Mouse (Mus musculus): ENCODE results near the gene Reep1. TPM values are rescaled to one million over a fixed set of nuclear protein-coding genes. Genes with fewer than 3 reads are reported as not detected.

Gene Reep1
- total RNA-seq, 2 experiments from 2014 or later = 17.3 to 18.4 TPM

GRCm38 (mm10) chr6:71735600-71736010 lies 28.2 kb downstream of the Reep1 start:
- intact Hi-C loops (cut with DNase I) = no loop called here
- no peak for DNase-seq

GRCm38 (mm10) chr6:71736101-71736500 lies 28.7 kb downstream of the Reep1 start:
- no peak for DNase-seq
- intact Hi-C loops (cut with DNase I) = no loop called here

- intact Hi-C loops (cut with DNase I) = no loop called here
- DNase-seq = no peak
Measured at GRCm38 (mm10) chr6:71737202-71737601, 29.8 kb downstream of the Reep1 start.

- no peak for DNase-seq
- intact Hi-C loops (cut with DNase I) = no loop called here
Measured at GRCm38 (mm10) chr6:71738611-71739010, 31.2 kb downstream of the Reep1 start.

GRCm38 (mm10) chr6:71740921-71741320 lies 33.6 kb downstream of the Reep1 start:
- DNase-seq = no peak
- intact Hi-C loops (cut with DNase I) = no loop called here

- no peak for DNase-seq
Measured at GRCm38 (mm10) chr6:71741998-71742636, 34.8 kb downstream of the Reep1 start.

GRCm38 (mm10) chr6:71744934-71745333 lies 37.6 kb downstream of the Reep1 start:
- intact Hi-C loops (cut with DNase I) = no loop called here

More at GRCm38 (mm10) chr6:71741998-71742636, 34.8 kb downstream of the Reep1 start:
- intact Hi-C loops (cut with DNase I) = no loop called here

GRCm38 (mm10) chr6:71745482-71746234 lies 38.3 kb downstream of the Reep1 start:
- no peak for DNase-seq
- intact Hi-C loops (cut with DNase I) = no loop called here

More at GRCm38 (mm10) chr6:71744934-71745333, 37.6 kb downstream of the Reep1 start:
- no peak for DNase-seq

- intact Hi-C loops (cut with DNase I) = no loop called here
- DNase-seq = no peak
Measured at GRCm38 (mm10) chr6:71746246-71746645, 38.9 kb downstream of the Reep1 start.

GRCm38 (mm10) chr6:71746846-71747245 lies 39.5 kb downstream of the Reep1 start:
- DNase-seq = no peak
- intact Hi-C loops (cut with DNase I) = no loop called here

GRCm38 (mm10) chr6:71751602-71752001 lies 44.2 kb downstream of the Reep1 start:
- intact Hi-C loops (cut with DNase I) = no loop called here
- no peak for DNase-seq

GRCm38 (mm10) chr6:71752791-71753464 lies 45.6 kb downstream of the Reep1 start:
- intact Hi-C loops (cut with DNase I) = no loop called here
- DNase-seq = peak; percentile 8 to 14

- DNase-seq = peak; percentile 27 to 42
- intact Hi-C loops (cut with DNase I) = loop anchor here (5.0 kb wide), 1 partner anchor 50 kb away; the partner anchor contains the start of gene Reep1
Measured at GRCm38 (mm10) chr6:71757039-71757894, 49.9 kb downstream of the Reep1 start.

GRCm38 (mm10) chr6:71758780-71759179 lies 51.4 kb downstream of the Reep1 start:
- no peak for DNase-seq

GRCm38 (mm10) chr6:71760073-71760472 lies 52.7 kb downstream of the Reep1 start:
- no peak for DNase-seq
- intact Hi-C loops (cut with DNase I) = no loop called here

More at GRCm38 (mm10) chr6:71758780-71759179, 51.4 kb downstream of the Reep1 start:
- intact Hi-C loops (cut with DNase I) = loop anchor here (5.0 kb wide), 1 partner anchor 51 kb away; the partner anchor contains the start of gene Reep1

- intact Hi-C loops (cut with DNase I) = no loop called here
Measured at GRCm38 (mm10) chr6:71767761-71768160, 60.4 kb downstream of the Reep1 start.

GRCm38 (mm10) chr6:71769901-71770690 lies 62.7 kb downstream of the Reep1 start:
- DNase-seq = no peak
- intact Hi-C loops (cut with DNase I) = no loop called here

More at GRCm38 (mm10) chr6:71767761-71768160, 60.4 kb downstream of the Reep1 start:
- DNase-seq = no peak

- intact Hi-C loops (cut with DNase I) = no loop called here
- DNase-seq = no peak
Measured at GRCm38 (mm10) chr6:71770856-71771255, 63.5 kb downstream of the Reep1 start.

- DNase-seq = no peak
- intact Hi-C loops (cut with DNase I) = no loop called here
Measured at GRCm38 (mm10) chr6:71771282-71771681, 63.9 kb downstream of the Reep1 start.
